Mouse (Mus musculus) CD4-positive helper T cell, adult 2 months (primary cell): ENCODE data around the gene Etnk1.
A peak's percentile ranks its signal among the peaks of the same experiment; 100 is the strongest.
"Not testable (repeated sequence)": the region's sequence is repeated elsewhere in the genome, so short reads cannot be mapped to it uniquely, and the experiment has no call there.

ENCODE experiments used
- DNase-seq: peaks from one replicate; pipeline ENCODE4 v3.0.0-alpha.2; 2012; ENCODE audit warnings: low read depth, missing footprints, low spot score

Gene Etnk1

GRCm38 (mm10) chr6:143149766-143150291 lies 17.2 kb upstream of the Etnk1 start:
- no peak for DNase-seq

DNA sequence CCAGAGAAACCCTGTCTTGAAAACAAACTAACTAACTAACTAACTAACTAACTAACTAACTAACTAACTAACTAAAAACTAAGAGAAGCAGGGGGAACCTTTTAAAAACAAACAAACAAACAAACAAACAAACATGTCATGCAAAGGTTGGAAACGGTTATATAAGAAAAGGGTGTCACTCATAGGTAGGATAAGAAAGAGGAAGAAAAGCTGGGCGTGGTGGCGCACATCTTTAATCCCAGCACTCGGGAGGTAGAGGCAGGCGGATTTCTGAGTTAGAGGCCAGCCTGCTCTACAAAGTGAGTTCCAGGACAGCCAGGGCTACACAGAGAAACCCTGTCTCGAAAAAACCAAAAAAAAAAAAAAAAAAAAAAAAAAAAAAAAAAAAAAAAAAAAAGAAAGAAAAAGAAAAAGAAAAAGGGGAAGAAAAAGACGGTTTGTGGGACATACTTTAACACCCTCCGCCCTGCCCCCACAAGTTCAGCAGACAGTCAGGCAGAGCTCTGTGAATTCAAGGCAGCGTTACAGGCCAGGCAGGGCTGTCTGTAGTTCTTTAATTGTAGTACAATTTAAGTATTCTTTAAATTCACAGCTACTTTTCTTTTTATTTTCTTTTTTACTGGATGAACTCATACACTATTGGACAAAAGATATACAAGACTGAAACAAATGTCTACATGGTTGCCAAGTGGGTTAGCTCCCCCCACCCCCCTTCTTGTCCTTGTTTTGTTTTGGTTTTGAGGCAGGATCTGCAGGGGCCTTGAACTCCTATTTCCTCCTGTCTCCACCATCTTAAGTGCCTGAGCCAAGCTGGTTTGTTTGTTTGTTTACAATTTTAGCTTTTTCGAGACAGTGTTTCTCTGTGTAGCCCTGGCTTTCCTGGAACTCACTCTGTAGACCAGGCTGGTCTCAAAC lies 15.7 kb upstream of the Etnk1 start:
- not testable (repeated sequence) for DNase-seq

- no peak for DNase-seq
Measured at GRCm38 (mm10) chr6:143152321-143152827, 14.6 kb upstream of the Etnk1 start.

GRCm38 (mm10) chr6:143153160-143153559 lies 13.9 kb upstream of the Etnk1 start:
- DNase-seq = no peak

- DNase-seq = no peak
Measured at GRCm38 (mm10) chr6:143153751-143154494, 13.1 kb upstream of the Etnk1 start.

DNA sequence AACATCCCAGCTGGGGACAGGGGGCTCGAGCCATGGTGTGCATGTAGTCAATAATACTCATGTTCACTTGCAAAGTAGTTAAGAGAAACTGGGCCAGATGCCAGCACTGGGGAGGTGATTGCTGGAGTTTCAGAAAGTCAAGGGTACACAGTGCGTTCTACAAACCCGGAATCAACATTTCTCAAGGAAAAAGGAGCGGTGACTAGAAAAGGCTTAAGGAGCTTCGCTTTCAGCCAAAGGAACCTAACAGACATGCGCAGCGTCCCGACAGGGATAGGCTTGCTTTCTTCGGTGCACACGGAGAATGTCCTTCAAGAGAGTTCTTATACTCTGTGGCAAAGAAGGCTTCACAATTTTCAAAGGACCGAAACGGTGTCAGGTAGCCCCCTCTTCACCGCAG lies 12.1 kb upstream of the Etnk1 start:
- no peak for DNase-seq

GRCm38 (mm10) chr6:143155996-143156395 lies 11.0 kb upstream of the Etnk1 start:
- DNase-seq = no peak

- DNase-seq = no peak
Measured at GRCm38 (mm10) chr6:143156684-143157083, 10.3 kb upstream of the Etnk1 start.

DNA sequence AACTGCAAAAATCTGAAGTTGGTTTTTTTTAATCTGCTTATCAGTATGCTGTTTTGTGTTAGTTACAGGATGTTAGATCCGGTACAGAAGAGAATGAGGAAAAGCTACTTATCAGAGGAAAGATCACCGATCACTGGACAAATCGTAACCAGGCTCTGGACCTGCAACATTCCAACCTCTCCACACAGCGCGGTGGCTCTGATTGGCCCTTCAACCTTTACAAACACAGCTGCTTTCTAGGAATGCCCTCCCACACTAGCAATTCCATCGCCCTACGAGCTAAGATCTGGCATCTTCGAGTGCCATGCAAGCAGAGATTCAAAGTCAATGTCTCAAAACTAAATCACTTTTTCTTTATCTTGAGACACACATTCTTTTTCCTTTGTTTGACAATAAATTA lies 9.6 kb upstream of the Etnk1 start:
- DNase-seq = no peak

DNA sequence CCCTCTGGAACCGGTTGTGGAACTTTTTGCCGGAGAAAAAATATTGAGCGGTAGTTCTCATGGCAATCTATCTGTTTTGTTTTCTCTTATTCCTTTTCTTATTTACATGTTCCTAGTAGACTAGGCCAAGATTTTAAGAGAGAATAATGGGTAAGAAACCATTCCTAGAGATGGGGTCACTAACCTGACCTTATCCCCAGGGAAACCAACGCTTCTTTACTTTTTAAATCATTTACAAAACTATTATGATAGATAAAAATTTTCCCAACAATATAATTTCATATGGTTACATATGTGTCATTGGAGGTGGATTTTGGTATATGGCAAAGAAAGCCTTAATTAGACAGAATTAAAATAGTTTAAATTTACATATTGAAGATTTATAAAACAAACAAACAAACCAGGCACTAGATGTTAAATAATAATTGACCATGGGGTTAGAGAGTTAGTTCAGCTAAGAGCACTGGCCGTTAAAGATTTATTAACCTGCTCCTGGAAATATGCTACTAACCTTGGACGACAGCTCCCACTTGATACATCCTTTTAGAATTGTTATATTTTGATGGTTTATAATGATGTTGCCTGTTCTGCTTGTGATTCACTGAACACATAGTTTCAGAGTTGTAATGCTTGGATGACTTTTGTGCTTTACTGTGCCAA lies 6.3 kb upstream of the Etnk1 start:
- DNase-seq = no peak

DNA sequence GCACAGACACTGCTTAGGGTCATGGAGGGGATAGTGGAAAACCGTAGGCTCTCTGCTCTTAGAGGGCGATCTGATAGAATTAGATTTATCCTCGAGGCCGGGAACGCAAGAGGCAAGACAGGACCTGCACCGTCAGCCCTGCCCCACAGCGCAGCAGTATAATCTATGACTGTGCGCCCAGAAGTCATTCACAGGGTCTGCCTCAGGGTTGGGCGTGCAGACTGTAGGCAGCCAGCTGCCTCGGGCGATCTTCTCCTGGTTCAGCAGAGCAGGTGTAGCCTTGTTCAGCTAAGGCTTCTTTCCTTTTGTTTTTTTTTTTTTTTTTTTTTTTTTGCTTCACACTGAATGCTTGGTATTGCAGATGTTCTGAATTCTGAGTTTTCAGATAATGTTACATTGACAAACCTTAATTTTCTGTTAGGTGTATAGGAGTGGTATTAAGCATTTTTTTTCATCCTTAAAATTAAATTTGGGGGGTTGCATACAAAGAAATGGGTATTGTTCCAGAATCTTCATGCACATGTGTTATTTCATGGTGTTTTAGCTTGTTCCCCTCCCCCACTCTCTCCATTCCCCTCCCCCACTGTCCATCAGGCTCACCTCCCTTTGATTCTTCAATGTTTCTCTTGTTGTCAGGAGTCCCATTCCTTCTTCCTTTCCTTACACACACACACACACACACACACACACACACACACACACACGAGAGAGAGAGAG lies 4.7 kb upstream of the Etnk1 start:
- DNase-seq = no peak

DNA sequence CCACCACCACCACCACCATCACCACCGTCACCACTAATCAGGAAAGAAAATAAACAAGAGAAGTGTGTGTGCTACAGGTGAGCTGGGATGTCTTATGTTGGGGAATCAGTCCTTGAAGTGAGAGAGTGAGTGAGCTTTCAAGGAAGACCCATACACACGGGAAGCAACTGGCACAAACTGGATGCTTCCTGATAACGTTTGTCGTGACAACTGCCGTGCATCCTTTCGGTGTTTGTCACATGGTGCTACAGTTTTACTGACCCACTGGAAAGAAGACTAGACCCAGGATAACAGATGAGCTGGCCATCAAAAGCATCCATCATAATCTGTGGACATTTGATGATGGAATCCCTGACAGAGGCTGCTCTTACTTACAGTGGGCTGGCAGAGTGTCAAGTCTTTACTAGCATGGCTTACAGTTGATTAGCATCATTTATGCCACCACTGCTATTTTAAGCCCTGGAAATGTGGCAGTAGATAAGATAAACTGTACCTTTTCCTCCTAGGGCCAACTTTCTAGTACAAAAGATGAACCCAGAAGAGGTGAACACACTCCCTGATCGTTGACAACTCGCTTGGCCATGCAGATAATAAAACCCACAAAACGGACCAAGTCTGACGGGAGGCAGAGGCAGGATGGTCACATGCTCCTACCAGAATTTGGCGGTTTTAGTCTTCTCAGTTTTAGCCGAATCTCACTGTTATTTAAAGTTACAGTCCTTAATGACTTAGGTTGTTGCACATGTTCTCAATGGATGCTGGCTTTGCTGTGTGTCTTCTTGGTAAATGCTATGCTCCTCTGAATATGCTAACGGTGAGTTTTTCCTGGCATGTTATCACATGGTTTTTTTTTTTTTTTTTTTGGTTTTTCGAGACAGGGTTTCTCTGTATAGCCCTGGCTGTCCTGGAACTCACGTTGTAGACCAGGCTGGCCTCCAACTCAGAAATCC lies 2.8 kb upstream of the Etnk1 start:
- no peak for DNase-seq

- DNase-seq = no peak
Measured at GRCm38 (mm10) chr6:143164906-143165255, 2.1 kb upstream of the Etnk1 start.

DNA sequence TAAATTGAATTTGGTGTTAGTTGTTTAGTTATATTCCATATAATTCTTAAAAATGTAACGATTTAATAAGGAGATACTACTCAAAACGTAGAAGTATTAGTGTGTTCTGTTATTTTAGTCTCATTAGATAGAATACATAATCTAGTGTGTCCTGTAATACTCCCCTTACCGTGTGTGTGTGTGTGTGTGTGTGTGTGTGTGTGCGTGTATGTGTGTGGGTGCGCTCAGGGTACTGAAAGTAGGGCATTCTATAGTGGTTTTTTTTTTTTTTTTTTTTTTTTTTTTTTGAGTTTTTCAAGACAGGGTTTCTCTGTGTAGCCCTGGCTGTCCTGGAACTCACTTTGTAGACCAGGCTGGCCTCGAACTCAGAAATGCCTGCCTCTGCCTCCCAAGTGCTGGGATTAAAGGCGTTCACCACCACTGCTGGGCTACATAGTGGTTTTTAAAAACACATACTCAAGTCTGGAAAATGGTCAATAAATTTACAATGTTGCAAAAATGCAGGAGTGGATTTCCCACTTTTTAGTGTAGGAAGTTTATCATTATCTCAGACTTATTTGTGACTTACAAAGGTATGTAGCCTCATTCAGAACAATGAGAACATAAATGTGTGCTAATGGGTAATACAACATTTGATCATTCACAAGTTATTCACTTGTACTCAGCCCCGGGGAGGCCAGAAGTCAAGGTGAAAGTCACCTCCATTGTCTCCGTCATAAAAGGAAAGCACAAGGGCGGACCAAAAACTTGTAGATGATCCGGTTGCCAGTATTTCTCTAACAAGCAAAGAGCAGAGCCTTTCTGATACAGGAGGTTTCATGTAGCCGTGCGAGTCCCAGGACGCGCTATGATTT lies 1.4 kb upstream of the Etnk1 start:
- DNase-seq = peak; percentile 42

DNA sequence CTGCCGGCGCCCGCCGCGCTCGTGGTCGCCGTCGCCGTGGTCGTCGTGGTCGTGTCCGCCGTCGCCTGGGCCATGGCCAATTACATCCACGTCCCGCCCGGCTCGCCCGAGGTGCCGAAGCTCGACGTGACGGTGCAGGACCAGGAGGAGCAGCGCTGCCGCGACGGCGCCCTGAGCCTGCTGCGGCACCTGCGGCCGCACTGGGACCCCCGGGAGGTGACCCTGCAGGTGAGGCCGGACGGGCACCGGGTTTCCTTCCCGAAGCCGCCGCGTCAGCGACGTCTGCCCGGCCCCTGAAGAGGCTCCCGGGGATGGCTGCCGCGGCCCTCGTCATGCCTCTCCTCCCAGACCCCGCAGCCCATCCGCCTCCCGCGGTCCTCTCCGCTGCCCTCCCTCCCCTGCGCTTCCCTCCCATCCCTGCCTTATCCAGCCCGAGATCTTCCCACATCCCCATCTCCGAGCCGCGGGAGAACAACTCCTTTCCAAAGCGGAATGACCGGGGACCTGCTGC lies 443 bp downstream of the Etnk1 start:
- no peak for DNase-seq

- DNase-seq = peak; percentile 45
Measured at GRCm38 (mm10) chr6:143167981-143168674, 1.1 kb downstream of the Etnk1 start.

DNA sequence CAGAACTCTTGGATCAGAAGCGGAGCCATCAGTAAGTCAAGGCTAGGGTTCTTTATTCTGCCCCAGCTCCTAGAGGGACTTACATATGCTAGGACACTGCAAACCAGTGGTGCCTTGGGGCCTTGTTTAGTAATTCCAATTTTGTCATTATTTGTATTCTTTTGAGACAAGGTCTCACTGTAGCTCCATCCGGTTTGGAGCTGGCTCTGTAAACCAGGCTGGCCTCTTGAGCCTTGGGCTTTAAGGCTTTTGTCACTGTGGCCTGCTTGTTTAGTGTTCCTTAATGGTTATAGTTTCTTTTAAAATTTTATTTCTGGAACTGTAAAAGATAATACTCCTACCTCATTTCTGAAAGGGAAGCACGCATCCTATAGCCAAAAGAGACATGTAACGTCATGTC lies 2.4 kb downstream of the Etnk1 start:
- DNase-seq = no peak
